Mouse (Mus musculus): Measurements from ENCODE around the gene Slc39a5.

DNA sequence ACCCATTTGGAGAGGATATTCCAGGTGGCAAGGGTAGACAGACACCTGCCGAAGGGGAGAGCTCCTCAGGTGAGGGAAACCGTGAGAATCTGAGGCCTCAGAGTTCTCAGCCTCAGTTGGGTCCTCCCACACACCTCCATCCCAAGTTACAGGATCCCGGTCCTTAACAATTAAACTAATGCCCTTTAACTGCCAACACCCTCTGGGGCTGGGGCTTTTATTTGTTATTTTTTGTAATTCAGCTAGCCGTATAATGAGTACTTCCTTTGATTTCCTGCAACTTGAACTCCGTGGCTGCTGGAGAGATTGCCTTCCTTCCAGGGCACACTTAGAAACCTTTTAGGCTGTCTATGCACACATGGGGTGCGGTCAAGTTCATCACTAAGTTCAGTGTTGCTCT lies 43.3 kb upstream of the Slc39a5 start:
- TF ChIP-seq POLR2A (IDR thresholded peaks at IDR 0.05; ENCODE audit: insufficient read depth, low read depth, low read length) (no peak), CTCF (IDR thresholded peaks at IDR 0.05; ENCODE audit: insufficient read depth, low read depth, low read length) (no peak)
